Mouse (Mus musculus) brain, embryonic 14.5 days (tissue): ENCODE results near the gene Vstm2l.

Experiments used
- CTCF ChIP-seq: fragments of 200-500 bp; IDR thresholded peaks from 2 replicates; pipeline ENCODE4 v1.5.1; 2012; ENCODE audit warnings: inconsistent platforms, mild to moderate bottlenecking, moderate library complexity, borderline replicate concordance; ENCODE audit not compliant: insufficient read depth, insufficient read length; ENCODE audit errors: extremely low read depth
- POLR2A ChIP-seq: fragments of 200-500 bp; IDR thresholded peaks from 2 replicates; pipeline ENCODE4 v1.6.1; 2012; ENCODE audit warnings: mild to moderate bottlenecking, inconsistent platforms, borderline replicate concordance; ENCODE audit not compliant: poor library complexity, insufficient read depth, insufficient read length, severe bottlenecking; ENCODE audit errors: extremely low read depth

GRCm38 (mm10) chr2:157873223-157873622 is 41.2 kb upstream of the Vstm2l start:
- TF ChIP-seq POLR2A: no peak
- no peak for TF ChIP-seq CTCF
